Mouse (Mus musculus) lung, postnatal 0 days (tissue): Measurements from ENCODE around the gene Dusp14. TPM values are rescaled to one million over a fixed set of nuclear protein-coding genes. Genes with fewer than 3 reads are reported as not detected.

Experiments used
- ATAC-seq: fragments of 200-750 bp; cut with Nextera tagmentation; 2 replicates; pipeline ENCODE4 v1.8.0; 2017; ENCODE audit warnings: moderate library complexity
- DNase-seq: peaks from one replicate; pipeline ENCODE4 v3.0.0-alpha.2; 2016; ENCODE audit warnings: low spot score
- H3K27ac ChIP-seq: fragments of 300-500 bp; sonication (generic); 2 replicates; pipeline ENCODE4 v1.5.1; 2014; ENCODE audit warnings: antibody characterized with exemption, mild to moderate bottlenecking, low read length, mixed read lengths
- H3K27me3 ChIP-seq: fragments of 300-500 bp; sonication (generic); replicated peaks from 2 replicates; pipeline ENCODE4 v1.6.1; 2014; ENCODE audit warnings: low read length, mixed read lengths; ENCODE audit not compliant: insufficient read depth
- H3K36me3 ChIP-seq: fragments of 300-500 bp; sonication (generic); 2 replicates; pipeline ENCODE4 v1.6.1; 2014; ENCODE audit warnings: low read length, mixed read lengths; ENCODE audit not compliant: insufficient read depth
- H3K4me1 ChIP-seq: fragments of 300-500 bp; sonication (generic); 2 replicates; pipeline ENCODE4 v1.6.1; 2014; ENCODE audit warnings: antibody characterized with exemption, low read depth, low read length, mixed read lengths; ENCODE audit not compliant: insufficient read depth
- H3K4me2 ChIP-seq: fragments of 300-500 bp; sonication (generic); replicated peaks from 2 replicates; pipeline ENCODE4 v1.6.1; 2014; ENCODE audit warnings: low read depth, mild to moderate bottlenecking, low read length, moderate library complexity, mixed read lengths
- H3K4me3 ChIP-seq: fragments of 300-500 bp; sonication (generic); 2 replicates; pipeline ENCODE4 v1.5.1; 2014; ENCODE audit warnings: low read depth, low read length
- H3K9ac ChIP-seq: fragments of 300-500 bp; sonication (generic); replicated peaks from 2 replicates; pipeline ENCODE4 v1.6.1; 2014; ENCODE audit warnings: low read depth, mild to moderate bottlenecking
- H3K9me3 ChIP-seq: fragments of 300-500 bp; sonication (generic); 2 replicates; pipeline ENCODE4 v1.6.1; 2016; ENCODE audit warnings: low read length, mixed read lengths
- CTCF ChIP-seq: IDR thresholded peaks from 2 replicates; pipeline ENCODE4 v1.5.1; 2016; ENCODE audit warnings: antibody characterized with exemption, mild to moderate bottlenecking
- EP300 ChIP-seq: IDR thresholded peaks from 2 replicates; pipeline ENCODE4 v1.6.1; 2016; ENCODE audit warnings: antibody characterized with exemption, mild to moderate bottlenecking, control low read depth
- WGBS: fragments of 180-500 bp; shearing (Covaris S2); extraction: QIAGEN DNeasy Blood & Tissue Kit; methylation state at CpG from one replicate; pipeline ENCODE4 v1.1.7; 2014; 5-methylcytosine and 5-hydroxymethylcytosine counted together
- polyA plus RNA-seq: library from polyadenylated mRNA; unstranded; fragments of >200 nt; fragmentation: Nextera tagmentation; extraction: Ambion mirVana; gene quantifications from 2 replicates; pipeline ENCODE4 v1.2.1, GENCODE M21; 2015

Dusp14 gene
- polyA plus RNA-seq, 1 experiment from 2014 or later = 66.7 TPM

GRCm38 (mm10) chr11:84061881-84062280, 7.2 kb downstream of the Dusp14 start:
- Histone ChIP-seq H3K27me3 (no peaks in the 10 kb centered on the region), H3K9me3 (no peaks in the 10 kb centered on the region), H3K27ac (no peak overlapping the region), H3K9ac (no peak overlapping the region), H3K4me1 (no peaks in the 10 kb centered on the region), H3K4me3 (no peak overlapping the region), H3K4me2 (no peak overlapping the region), H3K36me3 (no peaks in the 10 kb centered on the region)
- TF ChIP-seq EP300 (no peak), CTCF (peak; percentile 10; the same call in 1 of the 2 replicates)
- 63% methylated on average over 2 of the region's 2 CpGs for WGBS
- ATAC-seq (peak; percentile 57), DNase-seq (no peak)

GRCm38 (mm10) chr11:84060635-84061034, 8.4 kb downstream of the Dusp14 start:
- Histone ChIP-seq H3K4me3 (no peak overlapping the region), H3K27ac (no peak overlapping the region), H3K27me3 (no peaks in the 10 kb centered on the region), H3K4me2 (no peak overlapping the region), H3K4me1 (no peaks in the 10 kb centered on the region), H3K9ac (no peak overlapping the region), H3K9me3 (no peaks in the 10 kb centered on the region), H3K36me3 (no peaks in the 10 kb centered on the region)
- DNase-seq (no peak), ATAC-seq (no peak)
- WGBS = 80% methylated on average over 6 of the region's 6 CpGs
- no peak for TF ChIP-seq CTCF
- TF ChIP-seq EP300 = no peak

DNA sequence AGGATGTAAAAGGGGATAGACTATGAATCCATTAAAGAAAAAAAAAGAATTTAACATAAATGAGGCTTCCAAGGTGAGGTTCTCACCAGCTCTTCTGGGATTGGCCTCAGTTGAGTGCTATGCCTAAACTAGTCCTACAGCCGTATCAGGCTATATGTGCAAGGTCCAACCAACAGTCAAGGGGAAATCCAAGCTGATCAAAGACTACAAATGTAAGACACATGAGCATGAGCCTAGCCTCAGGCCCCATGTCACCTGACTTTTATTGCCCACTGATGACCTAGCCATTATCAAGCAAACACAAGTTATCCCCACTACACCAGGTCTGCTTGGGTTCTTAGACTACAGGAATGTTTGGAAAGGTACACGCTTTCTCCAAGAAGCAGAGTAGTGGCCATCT, 9.3 kb downstream of the Dusp14 start:
- no peak overlapping the region for H3K9ac ChIP-seq
- no peaks in the 10 kb centered on the region for H3K4me1 ChIP-seq
- no peaks in the 10 kb centered on the region for H3K9me3 ChIP-seq
- no peak overlapping the region for H3K4me3 ChIP-seq
- H3K27ac ChIP-seq = no peak overlapping the region
- TF ChIP-seq CTCF (no peak), EP300 (no peak)
- 84% methylated on average over 2 of the region's 2 CpGs for WGBS
- no peaks in the 10 kb centered on the region for H3K36me3 ChIP-seq
- DNase-seq = no peak
- H3K4me2 ChIP-seq = no peak overlapping the region
- no peaks in the 10 kb centered on the region for H3K27me3 ChIP-seq
- ATAC-seq = no peak

GRCm38 (mm10) chr11:84057418-84057817, 11.6 kb downstream of the Dusp14 start:
- TF ChIP-seq CTCF (no peak), EP300 (no peak)
- H3K36me3 ChIP-seq = no peaks in the 10 kb centered on the region
- no peak overlapping the region for H3K27ac ChIP-seq
- DNase-seq (no peak), ATAC-seq (no peak)
- 91% methylated on average over 2 of the region's 2 CpGs for WGBS
- H3K4me3 ChIP-seq = no peak overlapping the region
- no peaks in the 10 kb centered on the region for H3K27me3 ChIP-seq
- no peaks in the 10 kb centered on the region for H3K4me1 ChIP-seq
- H3K4me2 ChIP-seq = no peak overlapping the region
- H3K9ac ChIP-seq = no peak overlapping the region
- H3K9me3 ChIP-seq = no peaks in the 10 kb centered on the region

DNA sequence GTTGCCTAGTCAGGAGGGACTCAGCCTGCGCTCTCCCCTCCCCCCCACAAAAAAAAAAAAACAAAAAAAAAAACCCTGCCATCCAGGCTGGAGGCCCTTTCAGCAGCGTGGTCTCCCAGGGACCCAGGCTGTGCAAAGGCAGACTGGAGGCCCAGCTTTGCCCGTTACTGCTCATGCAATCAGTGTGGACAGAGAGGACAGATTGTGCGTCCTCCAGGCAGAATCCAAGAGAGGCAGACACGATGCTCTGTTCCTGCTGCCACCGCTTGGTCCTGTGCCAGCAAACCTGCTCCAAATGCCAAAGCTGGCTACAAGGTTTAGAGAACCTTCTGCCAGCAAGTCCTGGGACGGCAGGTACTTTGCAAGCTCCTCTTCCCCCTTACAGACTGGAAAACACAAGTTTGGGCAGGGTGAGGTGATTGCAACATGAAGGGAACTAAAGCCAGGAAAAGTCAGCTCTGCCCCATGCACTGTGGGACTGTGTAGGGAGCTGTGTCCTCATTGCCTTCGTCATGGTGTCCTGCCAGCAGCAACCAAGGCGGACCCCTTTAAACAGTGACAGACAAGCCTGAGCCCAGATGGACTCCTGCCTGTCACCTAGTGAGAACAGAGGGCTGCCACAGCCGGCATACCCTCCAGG, 15.4 kb downstream of the Dusp14 start:
- TF ChIP-seq CTCF (no peak), EP300 (no peak)
- Histone ChIP-seq H3K4me1 (no peaks in the 10 kb centered on the region), H3K27ac (peak overlapping the region; percentile 26; the same call in 1 of the 2 replicates), H3K36me3 (no peaks in the 10 kb centered on the region), H3K4me2 (no peak overlapping the region), H3K27me3 (no peaks in the 10 kb centered on the region), H3K4me3 (no peak overlapping the region), H3K9me3 (no peaks in the 10 kb centered on the region), H3K9ac (no peak overlapping the region)
- peak; percentile 49 for DNase-seq
- peak; percentile 52 for ATAC-seq
- WGBS = 50% methylated on average over 10 of the region's 10 CpGs

GRCm38 (mm10) chr11:84053055-84053454, 16.0 kb downstream of the Dusp14 start:
- Histone ChIP-seq H3K27me3 (no peaks in the 10 kb centered on the region), H3K9ac (no peak overlapping the region), H3K27ac (no peak overlapping the region), H3K36me3 (no peaks in the 10 kb centered on the region), H3K4me3 (no peak overlapping the region), H3K4me1 (no peaks in the 10 kb centered on the region), H3K4me2 (no peak overlapping the region), H3K9me3 (no peaks in the 10 kb centered on the region)
- ATAC-seq (no peak), DNase-seq (no peak)
- TF ChIP-seq CTCF = no peak
- no peak for TF ChIP-seq EP300
- WGBS = 68% methylated on average over 7 of the region's 7 CpGs
